Mouse (Mus musculus) leukemia stem cell, adult 10-12 weeks (primary cell): ENCODE data around the gene Lama4. TPM values are rescaled to one million over a fixed set of nuclear protein-coding genes. Genes with fewer than 3 reads are reported as not detected.

Experiments
- polyA plus RNA-seq: library from polyadenylated mRNA; stranded (reverse); fragments of >175 nt; gene quantifications from 2 replicates; pipeline ENCODE4 v1.2.3, GENCODE M21; 2012; ENCODE audit warnings: low replicate concordance

The Lama4 gene
- polyA plus RNA-seq = 0.07 and 0.11 TPM in 2 replicates

DNA sequence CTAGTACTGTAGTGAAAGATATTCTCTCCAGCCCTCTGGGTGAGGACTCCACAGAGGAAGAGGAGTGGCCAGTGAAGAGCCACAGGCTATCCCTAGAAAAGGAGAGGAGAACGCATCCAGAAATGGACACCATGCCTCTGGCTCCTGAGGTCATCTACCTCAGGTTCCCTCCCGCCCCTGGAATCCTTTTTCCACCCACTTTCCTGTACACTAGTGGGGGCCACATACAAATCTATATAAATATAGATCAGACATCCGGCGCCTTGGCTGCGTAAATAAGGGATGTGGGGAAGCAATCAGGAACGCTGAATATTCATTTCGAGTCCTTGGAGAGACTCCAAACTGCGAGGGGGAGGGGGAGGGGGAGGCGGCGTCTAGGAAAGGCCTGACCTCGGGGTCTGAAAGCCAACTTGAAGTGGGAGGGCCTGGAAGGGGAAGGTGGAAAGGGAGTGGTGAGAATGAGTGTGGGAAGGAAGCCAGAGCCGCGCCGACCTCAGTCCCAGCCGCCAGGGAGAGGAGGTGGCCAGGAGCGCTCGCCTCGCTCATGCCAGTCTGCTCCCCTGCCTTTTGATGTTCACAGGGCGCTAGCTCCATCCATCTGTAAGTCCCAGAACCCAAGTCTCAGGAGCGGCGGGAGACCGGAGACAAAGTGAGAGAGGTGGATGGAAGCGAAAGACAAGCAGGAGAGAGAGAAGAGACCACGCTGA is at the start of gene Lama4:
Gene Lama4 (plus strand): TSS at position 441 of the 707 bp plus-strand sequence.

DNA sequence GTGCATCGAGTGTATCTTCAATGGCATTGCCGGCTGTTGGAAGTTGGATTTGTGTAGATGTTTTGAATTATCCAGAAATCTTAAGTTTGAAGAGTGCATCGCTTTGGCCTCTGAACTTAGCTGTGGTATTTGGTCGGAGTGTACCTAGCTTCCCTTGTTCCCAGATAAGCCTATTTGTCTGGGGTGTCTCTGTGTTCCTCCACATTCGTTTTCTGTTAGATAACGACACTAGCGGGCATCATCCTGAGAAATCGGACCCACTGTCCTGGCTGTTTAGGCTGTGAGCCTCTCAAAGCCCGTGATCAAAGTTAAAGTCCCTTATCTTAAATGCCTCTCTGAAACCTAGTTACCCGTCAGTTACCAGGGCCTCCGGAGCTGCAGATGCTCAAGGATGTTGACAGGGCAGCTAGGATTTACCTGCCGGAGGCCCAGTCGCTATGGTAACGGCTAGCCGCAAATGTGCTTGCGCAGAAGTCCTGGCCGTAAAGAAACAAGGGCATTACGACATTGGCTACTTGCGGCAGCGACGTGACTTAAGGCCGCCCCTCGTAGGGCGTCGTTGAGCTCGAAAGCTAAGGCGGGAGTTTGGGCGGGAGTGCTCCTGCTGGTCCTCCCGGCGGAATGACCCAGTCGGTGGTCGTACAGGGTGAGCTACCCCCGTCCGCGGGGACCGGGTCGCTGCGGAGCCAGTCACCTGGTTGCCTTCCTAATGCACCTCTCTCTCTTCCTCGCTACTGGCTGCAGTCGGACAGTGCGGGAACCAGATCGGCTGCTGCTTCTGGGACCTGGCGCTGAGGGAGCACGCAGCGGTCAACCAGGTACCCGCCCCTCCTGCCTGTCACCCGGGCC is 168.4 kb downstream of the Lama4 start, which contains the start of the genes Fam229b and Tube1:
Gene Fam229b (minus strand): TSS at position 453 of the 849 bp plus-strand sequence.
Gene Tube1 (plus strand): TSS at position 515 of the 849 bp plus-strand sequence.

Other genes starting within 250 kb of the Lama4 start
- not detected in 2 replicates for gene Rfpl4b, start 143.7 kb upstream of the Lama4 start, polyA plus RNA-seq
- 0.11 TPM in 1 of 2 replicates, not detected in the other for gene Fam229b, start 168.4 kb downstream of the Lama4 start, polyA plus RNA-seq
- 2.1 and 2.5 TPM in 2 replicates for gene Tube1, start 168.5 kb downstream of the Lama4 start, polyA plus RNA-seq
- gene Ccn6, start 198.3 kb downstream of the Lama4 start, polyA plus RNA-seq = not detected in 2 replicates